Mouse (Mus musculus) cerebellum, adult 2 months (tissue): ENCODE results near the gene Sec14l3. TPM values are rescaled to one million over a fixed set of nuclear protein-coding genes. Genes with fewer than 3 reads are reported as not detected.
A peak's percentile ranks its signal among the peaks of the same experiment; 100 is the strongest.

Experiments used
- DNase-seq, 2 experiments: peaks; one replicate each; pipeline ENCODE4 v3.0.0; 2021
- H3K27ac ChIP-seq: fragments of 200-500 bp; 2 replicates; pipeline ENCODE4 v1.5.1; 2012; ENCODE audit warnings: low read length, control low read depth, inconsistent platforms; ENCODE audit not compliant: insufficient read depth
- H3K27me3 ChIP-seq: fragments of 200-500 bp; 2 replicates; pipeline ENCODE4 v1.6.1; 2012; ENCODE audit warnings: inconsistent platforms, mild to moderate bottlenecking, low read length, moderate library complexity; ENCODE audit not compliant: control insufficient read depth, insufficient read depth
- H3K4me1 ChIP-seq: fragments of 200-500 bp; 2 replicates; pipeline ENCODE4 v1.6.1; 2011; ENCODE audit warnings: low read length; ENCODE audit not compliant: control insufficient read depth, insufficient read depth
- H3K4me3 ChIP-seq: fragments of 200-500 bp; replicated peaks from 2 replicates; pipeline ENCODE3; 2011; ENCODE audit warnings: mild to moderate bottlenecking, low read depth, low read length, control low read depth; ENCODE audit not compliant: insufficient read depth
- CTCF ChIP-seq: fragments of 200-500 bp; IDR thresholded peaks from 2 replicates; pipeline ENCODE4 v1.5.1; 2011; ENCODE audit warnings: low read depth, mild to moderate bottlenecking, control low read depth, low read length, moderate library complexity, borderline replicate concordance; ENCODE audit not compliant: insufficient read depth
- POLR2A ChIP-seq: fragments of 200-500 bp; IDR thresholded peaks from 2 replicates; pipeline ENCODE4 v1.6.1; 2011; ENCODE audit warnings: low read length, control low read depth, borderline replicate concordance; ENCODE audit not compliant: insufficient read depth
- WGBS: fragments of 180-500 bp; shearing (Covaris S2); methylation state at CpG from one replicate; pipeline ENCODE4 v1.1.7; 2018; 5-methylcytosine and 5-hydroxymethylcytosine counted together
- polyA plus RNA-seq: library from polyadenylated mRNA; depleted of rRNA; stranded (reverse); fragments of >200 nt; gene quantifications from 2 replicates; pipeline ENCODE4 v1.2.3, GENCODE M21; 2012

Gene Sec14l3
- polyA plus RNA-seq, 1 experiment, result not detected

GRCm38 (mm10) chr11:4093459-4094377 is 29.1 kb downstream of the Sec14l3 start:
- H3K4me3 ChIP-seq, result peak overlapping the region; percentile 87
- 75% methylated on average over 18 of the region's 18 CpGs for WGBS
- peak in 1 of 2 experiments; percentile 19 for DNase-seq
- peaks cover 3% of the 10 kb centered on the region; the same call in 1 of the 2 replicates for H3K4me1 ChIP-seq
- TF ChIP-seq CTCF (no peak), POLR2A (no peak)
- H3K27me3 ChIP-seq, result no peaks in the 10 kb centered on the region
- no peak overlapping the region for H3K27ac ChIP-seq

GRCm38 (mm10) chr11:4094378-4095170 is 29.9 kb downstream of the Sec14l3 start:
- H3K4me3 ChIP-seq, result peak overlapping the region; percentile 87
- peak; percentile 60 to 68 for DNase-seq
- H3K4me1 ChIP-seq, result peaks cover 3% of the 10 kb centered on the region; the same call in 1 of the 2 replicates
- H3K27ac ChIP-seq, result no peak overlapping the region
- 6% methylated on average over 24 of the region's 24 CpGs for WGBS
- no peaks in the 10 kb centered on the region for H3K27me3 ChIP-seq
- TF ChIP-seq POLR2A, result no peak
- peak; percentile 69 for TF ChIP-seq CTCF

GRCm38 (mm10) chr11:4095171-4096053 is 30.8 kb downstream of the Sec14l3 start, which contains the start of gene Mtfp1:
TSS of gene Mtfp1 (minus strand) at chr11:4095445.
- H3K4me3 ChIP-seq, result peak within 1 kb of the TSS; percentile 87
- 5% methylated on average over 34 of the region's 34 CpGs for WGBS

GRCm38 (mm10) chr11:4096054-4096984 is 31.7 kb downstream of the Sec14l3 start:
- Histone ChIP-seq H3K27me3 (no peaks in the 10 kb centered on the region), H3K4me1 (peaks cover 3% of the 10 kb centered on the region; the same call in 1 of the 2 replicates), H3K4me3 (peak overlapping the region; percentile 68), H3K27ac (peak overlapping the region; percentile 83)
- peak; percentile 99 for DNase-seq
- WGBS, result 3% methylated on average over 45 of the region's 45 CpGs
- TF ChIP-seq POLR2A (peak; percentile 99; the same call in 1 of the 2 replicates), CTCF (no peak)

More at GRCm38 (mm10) chr11:4095171-4096053, 30.8 kb downstream of the Sec14l3 start, which contains the start of gene Mtfp1:
- DNase-seq, result peak; percentile 74 to 76
- peaks cover 3% of the 10 kb centered on the region; the same call in 1 of the 2 replicates for H3K4me1 ChIP-seq
- no peaks in the 10 kb centered on the region for H3K27me3 ChIP-seq
- H3K27ac ChIP-seq, result peak within 1 kb of the TSS; percentile 32; the same call in 1 of the 2 replicates
- TF ChIP-seq CTCF (no peak), POLR2A (peak; percentile 10; the same call in 1 of the 2 replicates)

- TF ChIP-seq CTCF, result no peak
- no peak for TF ChIP-seq POLR2A
- Histone ChIP-seq H3K4me1 (peaks cover 3% of the 10 kb centered on the region; the same call in 1 of the 2 replicates), H3K4me3 (peak overlapping the region; percentile 68), H3K27me3 (no peaks in the 10 kb centered on the region), H3K27ac (peak overlapping the region; percentile 83)
- 25% methylated on average over 10 of the region's 10 CpGs for WGBS
- DNase-seq, result no peak
These were observed 32.5 kb downstream of the Sec14l3 start for GRCm38 (mm10) chr11:4097091-4097621.

- 51% methylated on average over 8 of the region's 8 CpGs for WGBS
- no peak overlapping the region for H3K4me3 ChIP-seq
- H3K4me1 ChIP-seq, result peaks cover 3% of the 10 kb centered on the region; the same call in 1 of the 2 replicates
- no peak for DNase-seq
- H3K27me3 ChIP-seq, result no peaks in the 10 kb centered on the region
- H3K27ac ChIP-seq, result no peak overlapping the region
- no peak for TF ChIP-seq POLR2A
- no peak for TF ChIP-seq CTCF
These were observed 33.5 kb downstream of the Sec14l3 start for GRCm38 (mm10) chr11:4098120-4098519.
